Mouse (Mus musculus) lung, adult 18-20 months (tissue): ENCODE measurements around the gene Cpz.

Experiments
- DNase-seq, 2 experiments: peaks; one replicate each; pipeline ENCODE4 v3.0.0; 2022; ENCODE audit warnings: mixed read lengths in 2 of 2

Gene Cpz

GRCm38 (mm10) chr5:35525469-35526123 is at the start of gene Cpz:
TSS of gene Cpz (minus strand) at chr5:35525698.
- no peak for DNase-seq

GRCm38 (mm10) chr5:35574653-35575599 is 49.4 kb upstream of the Cpz start, which contains the start of gene Trmt44:
TSS of gene Trmt44 (minus strand) at chr5:35575070.
- DNase-seq: peak; percentile 91 to 93

- no peak for DNase-seq
Observed at GRCm38 (mm10) chr5:35571546-35571945, 46.0 kb upstream of the Cpz start.

GRCm38 (mm10) chr5:35566632-35567031 is 41.1 kb upstream of the Cpz start:
- no peak for DNase-seq

GRCm38 (mm10) chr5:35565217-35565616 is 39.7 kb upstream of the Cpz start:
- DNase-seq: no peak

GRCm38 (mm10) chr5:35563449-35563848 is 38.0 kb upstream of the Cpz start:
- peak; percentile 56 to 63 for DNase-seq

GRCm38 (mm10) chr5:35562616-35563015 is 37.1 kb upstream of the Cpz start:
- no peak for DNase-seq

- no peak for DNase-seq
Observed at GRCm38 (mm10) chr5:35559447-35559846, 33.9 kb upstream of the Cpz start.

- DNase-seq: no peak
Observed at GRCm38 (mm10) chr5:35557946-35558621, 32.6 kb upstream of the Cpz start.

GRCm38 (mm10) chr5:35556393-35556792 is 30.9 kb upstream of the Cpz start:
- no peak for DNase-seq

GRCm38 (mm10) chr5:35552838-35553539 is 27.5 kb upstream of the Cpz start:
- DNase-seq: no peak

- DNase-seq: peak; percentile 29 to 46
Observed at GRCm38 (mm10) chr5:35551855-35552837, 26.6 kb upstream of the Cpz start.

- DNase-seq: no peak
Observed at GRCm38 (mm10) chr5:35546127-35546526, 20.6 kb upstream of the Cpz start.

GRCm38 (mm10) chr5:35541059-35541790 is 15.7 kb upstream of the Cpz start:
- DNase-seq: no peak

GRCm38 (mm10) chr5:35540555-35540954 is 15.1 kb upstream of the Cpz start:
- DNase-seq: no peak

GRCm38 (mm10) chr5:35539576-35539975 is 14.1 kb upstream of the Cpz start:
- no peak for DNase-seq

- DNase-seq: no peak
Observed at GRCm38 (mm10) chr5:35538022-35538421, 12.5 kb upstream of the Cpz start.

- DNase-seq: no peak
Observed at GRCm38 (mm10) chr5:35537474-35537873, 12.0 kb upstream of the Cpz start.

GRCm38 (mm10) chr5:35536271-35536670 is 10.8 kb upstream of the Cpz start:
- no peak for DNase-seq

- peak in 1 of 2 experiments; percentile 33 for DNase-seq
Observed at GRCm38 (mm10) chr5:35531586-35531985, 6.1 kb upstream of the Cpz start.

- no peak for DNase-seq
Observed at GRCm38 (mm10) chr5:35530442-35530841, 4.9 kb upstream of the Cpz start.
